Mouse (Mus musculus) skeletal muscle tissue, adult 2 months (tissue): ENCODE data around the gene Vmn1r139.
"Not testable (repeated sequence)": the region's sequence is repeated elsewhere in the genome, so short reads cannot be mapped to it uniquely, and the experiment has no call there.

Experiments used
- DNase-seq: peaks from one replicate; pipeline ENCODE4 v3.0.0-alpha.2; 2012; ENCODE audit warnings: low read depth, low spot score

Vmn1r139 gene

GRCm38 (mm10) chr7:22068757-22069156, at the start of gene Vmn1r139:
Gene Vmn1r139 (plus strand): TSS chr7:22069057.
- not testable (repeated sequence) for DNase-seq

GRCm38 (mm10) chr7:22028797-22029196, 40.1 kb upstream of the Vmn1r139 start, which contains the start of gene Vmn1r138:
Gene Vmn1r138 (minus strand): TSS chr7:22028897.
- DNase-seq: not testable (repeated sequence)

- not testable (repeated sequence) for DNase-seq
Observed at GRCm38 (mm10) chr7:22056205-22056604, 12.7 kb upstream of the Vmn1r139 start, which contains the start of gene Gm6176. Gene Gm6176 (minus strand): TSS chr7:22056305.

- DNase-seq: not testable (repeated sequence)
Observed at GRCm38 (mm10) chr7:22118145-22118544, 49.3 kb downstream of the Vmn1r139 start, which contains the start of gene Gm16451. Gene Gm16451 (minus strand): TSS chr7:22118245.

GRCm38 (mm10) chr7:22134641-22135040, 65.8 kb downstream of the Vmn1r139 start, which contains the start of gene Gm10666:
Gene Gm10666 (minus strand): TSS chr7:22134741.
- not testable (repeated sequence) for DNase-seq
